Mouse (Mus musculus) hindbrain, embryonic 12.5 days (tissue): Measurements from ENCODE around the gene Tbx1. TPM values are rescaled to one million over a fixed set of nuclear protein-coding genes. Genes with fewer than 3 reads are reported as not detected.
A peak's percentile ranks its signal among the peaks of the same experiment; 100 is the strongest.

Source experiments
- ATAC-seq: fragments of 200-750 bp; cut with Nextera tagmentation; 2 replicates; pipeline ENCODE4 v1.8.0; 2017; ENCODE audit warnings: moderate TSS enrichment; ENCODE audit not compliant: low FRiP score
- H3K27ac ChIP-seq: fragments of 300-500 bp; sonication (generic); 2 replicates; pipeline ENCODE4 v1.5.1; 2016; ENCODE audit warnings: mild to moderate bottlenecking
- H3K27me3 ChIP-seq: fragments of 300-500 bp; sonication (generic); 2 replicates; pipeline ENCODE4 v1.6.1; 2016; ENCODE audit warnings: mild to moderate bottlenecking
- H3K36me3 ChIP-seq: fragments of 300-500 bp; sonication (generic); 2 replicates; pipeline ENCODE4 v1.6.1; 2016; ENCODE audit warnings: mild to moderate bottlenecking
- H3K4me1 ChIP-seq: fragments of 300-500 bp; sonication (generic); 2 replicates; pipeline ENCODE4 v1.6.1; 2016
- H3K4me2 ChIP-seq: fragments of 300-500 bp; sonication (generic); replicated peaks from 2 replicates; pipeline ENCODE4 v1.6.1; 2016; ENCODE audit warnings: mild to moderate bottlenecking
- H3K4me3 ChIP-seq: fragments of 300-500 bp; sonication (generic); 2 replicates; pipeline ENCODE4 v1.5.1; 2016; ENCODE audit warnings: mild to moderate bottlenecking
- H3K9ac ChIP-seq: fragments of 300-500 bp; sonication (generic); 2 replicates; pipeline ENCODE4 v1.6.1; 2016; ENCODE audit warnings: mild to moderate bottlenecking, moderate library complexity
- H3K9me3 ChIP-seq: fragments of 300-500 bp; sonication (generic); replicated peaks from 2 replicates; pipeline ENCODE4 v1.6.1; 2016; ENCODE audit warnings: mild to moderate bottlenecking
- WGBS: fragments of 180-500 bp; shearing (Covaris S2); methylation state at CpG from one replicate; pipeline ENCODE4 v1.1.7; 2016; 5-methylcytosine and 5-hydroxymethylcytosine counted together
- polyA plus RNA-seq: library from polyadenylated mRNA; unstranded; fragments of >200 nt; fragmentation: Nextera tagmentation; extraction: Ambion mirVana; gene quantifications from 2 replicates; pipeline ENCODE4 v1.2.1, GENCODE M21; 2016

Gene Tbx1
- polyA plus RNA-seq, 1 experiment from 2014 or later: 15.5 TPM

GRCm38 (mm10) chr16:18598006-18598405 lies 7.5 kb upstream of the Tbx1 start:
- H3K27ac ChIP-seq: no peak overlapping the region
- no peak for ATAC-seq
- WGBS: 79% methylated on average over 3 of the region's 3 CpGs
- 0 out of 2 replicates have a peak overlapping the region, but pooled peaks have one; percentile 6 for H3K9ac ChIP-seq
- peaks cover 29% of the 10 kb centered on the region for H3K27me3 ChIP-seq
- no peaks in the 10 kb centered on the region for H3K36me3 ChIP-seq
- H3K4me2 ChIP-seq: no peak overlapping the region
- no peaks in the 10 kb centered on the region for H3K9me3 ChIP-seq
- H3K4me1 ChIP-seq: no peaks in the 10 kb centered on the region
- no peak overlapping the region for H3K4me3 ChIP-seq

- WGBS: 46% methylated on average over 4 of the region's 5 CpGs
- Histone ChIP-seq H3K9ac (no peak overlapping the region), H3K27me3 (peaks cover 45% of the 10 kb centered on the region), H3K9me3 (no peaks in the 10 kb centered on the region), H3K4me1 (peaks cover 7% of the 10 kb centered on the region), H3K4me2 (no peak overlapping the region), H3K4me3 (no peak overlapping the region), H3K27ac (no peak overlapping the region), H3K36me3 (no peaks in the 10 kb centered on the region)
- no peak for ATAC-seq
Observed at GRCm38 (mm10) chr16:18596255-18596654, 5.8 kb upstream of the Tbx1 start.

GRCm38 (mm10) chr16:18593930-18594329 lies 3.5 kb upstream of the Tbx1 start:
- no peak overlapping the region for H3K9ac ChIP-seq
- H3K4me2 ChIP-seq: no peak overlapping the region
- no peak overlapping the region for H3K27ac ChIP-seq
- 65% methylated on average over 2 of the region's 2 CpGs for WGBS
- H3K27me3 ChIP-seq: peaks cover 68% of the 10 kb centered on the region
- H3K4me3 ChIP-seq: no peak overlapping the region
- ATAC-seq: no peak
- peaks cover 20% of the 10 kb centered on the region for H3K4me1 ChIP-seq
- no peaks in the 10 kb centered on the region for H3K36me3 ChIP-seq
- H3K9me3 ChIP-seq: no peaks in the 10 kb centered on the region

DNA sequence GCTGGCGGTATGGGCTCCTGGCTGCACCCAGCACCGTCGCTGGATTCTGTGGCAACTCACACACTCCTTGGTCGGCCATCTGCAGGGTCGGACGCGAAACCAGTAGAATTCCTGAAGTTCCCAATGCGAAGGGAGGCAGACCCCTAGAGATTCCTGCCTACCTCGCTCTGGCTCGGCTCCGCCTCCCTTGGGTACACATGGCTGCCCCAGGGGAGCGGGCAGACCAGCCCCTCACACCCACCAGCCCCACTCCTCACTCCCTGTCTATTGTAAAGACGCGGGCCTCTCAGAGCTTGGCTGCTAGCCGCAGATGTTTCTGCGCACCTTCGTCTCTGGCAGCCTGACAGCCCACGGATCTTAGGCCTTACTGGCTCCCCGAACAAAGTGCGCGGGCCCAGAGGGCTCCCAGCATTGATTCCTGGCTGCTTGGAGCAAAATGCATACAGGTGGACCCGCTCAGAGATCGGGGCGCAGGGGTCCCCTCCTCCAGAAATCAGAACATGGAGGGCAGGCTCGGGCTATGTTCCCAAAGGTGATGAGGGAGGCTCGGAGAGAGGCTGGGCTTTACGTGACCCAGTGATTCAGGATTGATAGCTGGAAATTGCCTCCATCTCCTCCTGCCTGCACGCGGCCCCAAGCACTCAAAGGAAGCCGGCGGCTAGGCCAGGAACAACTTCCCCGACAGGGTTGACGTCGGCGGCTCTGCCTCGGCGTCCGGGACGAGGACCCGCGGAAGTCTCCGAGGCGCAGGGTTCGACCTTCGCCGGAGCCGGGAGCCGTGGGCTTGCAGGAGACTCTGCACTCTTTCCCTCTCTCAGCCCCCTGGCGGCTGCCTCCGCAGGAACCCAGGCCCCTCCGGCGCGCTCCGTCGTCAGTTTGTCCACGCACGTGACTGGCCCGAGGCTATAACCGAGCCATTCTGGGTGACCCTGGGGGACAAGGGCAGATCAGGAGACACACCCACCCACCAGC lies 862 bp upstream of the Tbx1 start:
- Histone ChIP-seq H3K4me1 (peaks cover 36% of the 10 kb centered on the region), H3K27ac (no peak overlapping the region), H3K36me3 (no peaks in the 10 kb centered on the region), H3K4me2 (peak overlapping the region; percentile 39), H3K27me3 (peaks cover 86% of the 10 kb centered on the region), H3K9ac (peak overlapping the region; percentile 18; the same call in 1 of the 2 replicates), H3K4me3 (peak overlapping the region; percentile 16), H3K9me3 (no peaks in the 10 kb centered on the region)
- 2% methylated on average over 59 of the region's 59 CpGs for WGBS
- no peak for ATAC-seq

GRCm38 (mm10) chr16:18589080-18589621 lies 1.3 kb downstream of the Tbx1 start:
- Histone ChIP-seq H3K27me3 (peaks cover 97% of the 10 kb centered on the region), H3K9me3 (no peaks in the 10 kb centered on the region), H3K4me1 (peaks cover 43% of the 10 kb centered on the region), H3K27ac (no peak overlapping the region), H3K36me3 (no peaks in the 10 kb centered on the region), H3K9ac (no peak overlapping the region), H3K4me3 (peak overlapping the region; percentile 23; the same call in 1 of the 2 replicates), H3K4me2 (no peak overlapping the region)
- 10% methylated on average over 9 of the region's 9 CpGs for WGBS
- no peak for ATAC-seq

GRCm38 (mm10) chr16:18588738-18589055 lies 1.8 kb downstream of the Tbx1 start:
- 2% methylated on average over 30 of the region's 31 CpGs for WGBS
- Histone ChIP-seq H3K4me2 (peak overlapping the region; percentile 62), H3K4me1 (peaks cover 43% of the 10 kb centered on the region), H3K36me3 (no peaks in the 10 kb centered on the region), H3K27me3 (peaks cover 97% of the 10 kb centered on the region), H3K9ac (no peak overlapping the region; the same call in 1 of the 2 replicates), H3K4me3 (peak overlapping the region; percentile 23), H3K9me3 (no peaks in the 10 kb centered on the region), H3K27ac (peak overlapping the region; percentile 23; the same call in 1 of the 2 replicates)
- no peak for ATAC-seq

DNA sequence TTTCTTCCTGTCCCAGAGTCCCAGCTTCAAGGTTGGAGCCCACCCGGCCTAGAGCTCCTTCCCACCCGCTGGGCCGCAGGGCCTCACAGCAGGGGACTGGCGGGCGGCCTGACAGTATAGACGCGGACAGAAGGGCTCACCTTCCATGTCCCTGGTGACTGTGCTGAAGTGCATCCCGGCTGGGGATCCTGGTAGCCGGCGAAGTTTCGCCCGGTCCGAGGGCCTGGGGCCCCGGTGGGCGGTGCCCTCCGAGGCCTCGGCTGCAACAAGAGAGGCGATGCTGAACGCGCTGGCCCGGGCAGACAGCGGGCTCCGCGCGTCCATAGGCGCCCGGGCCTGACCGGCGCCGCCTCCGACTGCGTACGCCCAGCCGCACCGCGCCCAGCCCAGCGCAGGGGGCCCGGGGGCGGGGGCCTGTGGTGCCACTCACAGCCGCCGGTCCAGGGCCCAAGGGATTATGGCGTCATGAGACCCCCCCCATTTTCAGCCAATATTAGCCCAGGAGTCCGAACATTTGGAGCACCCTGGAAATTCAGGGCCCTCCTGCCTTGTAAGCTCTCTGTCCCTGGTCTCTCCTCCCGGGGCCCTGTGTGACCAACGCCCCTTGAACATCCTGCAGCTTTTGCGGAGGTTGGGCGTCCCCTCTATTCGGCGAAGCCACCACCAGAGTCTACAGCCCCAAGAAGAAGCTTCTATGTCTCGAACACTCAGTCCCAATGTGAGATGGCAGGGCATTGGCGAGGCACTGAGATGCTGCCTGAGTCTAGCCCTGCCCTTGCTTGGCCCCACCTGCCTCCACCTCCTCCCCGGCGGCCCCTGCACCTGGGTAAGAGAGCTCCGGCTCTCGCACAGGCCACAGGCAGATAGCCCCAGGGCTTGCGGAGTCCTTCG lies 2.4 kb downstream of the Tbx1 start:
- ATAC-seq: peak; percentile 36
- Histone ChIP-seq H3K4me2 (peak overlapping the region; percentile 62), H3K9ac (peak overlapping the region; percentile 33), H3K4me3 (peak overlapping the region; percentile 23), H3K27ac (peak overlapping the region; percentile 23; the same call in 1 of the 2 replicates), H3K36me3 (no peaks in the 10 kb centered on the region), H3K9me3 (no peaks in the 10 kb centered on the region), H3K4me1 (peaks cover 43% of the 10 kb centered on the region), H3K27me3 (peaks cover 97% of the 10 kb centered on the region)
- under 1% methylated on average over 48 of the region's 57 CpGs for WGBS

DNA sequence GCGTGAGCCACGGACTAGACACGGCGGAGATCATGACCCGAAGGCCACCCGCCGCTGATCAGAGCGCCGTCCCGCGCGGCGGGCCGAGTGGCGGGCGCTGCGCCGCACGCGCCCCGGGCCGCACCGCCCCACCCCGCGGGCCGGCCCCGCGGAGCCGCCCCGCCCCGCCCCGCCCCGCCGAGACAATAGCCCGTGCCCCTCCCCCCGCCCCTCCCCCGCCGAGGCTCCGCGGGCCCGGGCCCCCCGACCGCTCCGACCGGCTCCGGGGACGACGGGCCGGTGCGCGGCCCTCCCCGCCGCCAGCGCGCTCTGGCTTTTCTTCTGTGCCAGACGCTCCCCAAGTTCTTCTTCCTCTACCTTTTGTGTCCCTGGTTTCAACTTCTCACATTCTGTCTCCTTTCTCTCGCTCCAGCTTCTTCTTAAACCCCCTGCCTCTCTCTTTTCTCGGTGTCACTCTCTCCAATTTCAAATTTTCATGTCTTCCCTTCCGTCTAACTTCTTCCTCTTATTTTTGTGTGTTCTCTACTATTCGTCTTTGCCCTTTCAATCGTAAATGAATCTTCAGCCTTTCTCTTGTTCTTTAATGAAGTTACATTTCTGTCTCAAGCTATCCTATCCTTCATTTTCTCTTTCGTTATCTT lies 3.4 kb downstream of the Tbx1 start:
- H3K36me3 ChIP-seq: no peaks in the 10 kb centered on the region
- H3K27ac ChIP-seq: peak overlapping the region; percentile 72; the same call in 1 of the 2 replicates
- H3K4me2 ChIP-seq: peak overlapping the region; percentile 62
- H3K9me3 ChIP-seq: no peaks in the 10 kb centered on the region
- WGBS: 1% methylated on average over 32 of the region's 62 CpGs
- peaks cover 49% of the 10 kb centered on the region for H3K4me1 ChIP-seq
- H3K4me3 ChIP-seq: peak overlapping the region; percentile 42
- peaks cover 99% of the 10 kb centered on the region for H3K27me3 ChIP-seq
- peak overlapping the region; percentile 64 for H3K9ac ChIP-seq
- no peak for ATAC-seq

DNA sequence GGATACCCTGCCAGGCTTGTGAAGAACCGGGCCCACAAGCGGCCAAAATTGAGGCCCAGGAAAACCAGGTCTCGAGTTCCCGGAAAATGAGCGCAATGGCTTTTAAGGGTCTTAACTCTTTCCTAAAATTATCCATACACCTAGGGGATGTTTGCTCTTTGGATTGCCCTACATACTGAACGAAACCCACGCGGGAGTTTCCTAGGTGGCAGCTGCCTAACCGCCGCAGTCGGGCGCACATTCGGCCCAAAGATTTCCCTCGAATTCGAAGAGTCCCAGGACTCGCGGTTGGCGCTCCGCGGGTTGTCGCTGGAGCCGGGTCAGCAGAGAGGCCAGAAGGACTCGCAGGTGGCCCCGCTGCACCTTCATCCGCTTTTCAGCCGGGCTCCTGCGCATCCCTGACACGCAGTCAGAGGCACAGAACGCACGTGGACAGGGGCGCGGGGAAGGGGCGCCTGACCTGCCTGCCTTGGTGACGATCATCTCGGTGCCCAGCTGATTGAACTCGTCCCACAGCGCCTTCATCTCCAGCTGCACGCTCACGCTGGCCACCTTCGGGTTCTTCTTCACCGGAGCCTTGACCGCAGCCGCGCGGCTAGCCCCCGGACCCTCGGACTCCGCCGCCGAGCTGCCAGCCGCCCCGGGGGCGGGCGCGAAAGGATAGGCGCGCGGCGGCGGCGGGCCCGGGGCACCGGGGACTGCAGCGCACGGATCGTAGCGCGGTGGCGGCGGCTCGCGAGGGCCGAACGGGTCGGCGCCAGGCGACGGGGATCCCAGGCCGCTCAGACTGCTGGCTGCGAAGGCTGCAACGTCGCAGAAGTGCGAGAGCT lies 4.2 kb downstream of the Tbx1 start:
- Histone ChIP-seq H3K27me3 (peaks cover 99% of the 10 kb centered on the region), H3K9ac (peak overlapping the region; percentile 64), H3K27ac (peak overlapping the region; percentile 72; the same call in 1 of the 2 replicates), H3K4me3 (peak overlapping the region; percentile 42), H3K9me3 (no peaks in the 10 kb centered on the region), H3K4me1 (peaks cover 50% of the 10 kb centered on the region), H3K36me3 (no peaks in the 10 kb centered on the region), H3K4me2 (peak overlapping the region; percentile 62)
- under 1% methylated on average over 82 of the region's 83 CpGs for WGBS
- no peak for ATAC-seq

DNA sequence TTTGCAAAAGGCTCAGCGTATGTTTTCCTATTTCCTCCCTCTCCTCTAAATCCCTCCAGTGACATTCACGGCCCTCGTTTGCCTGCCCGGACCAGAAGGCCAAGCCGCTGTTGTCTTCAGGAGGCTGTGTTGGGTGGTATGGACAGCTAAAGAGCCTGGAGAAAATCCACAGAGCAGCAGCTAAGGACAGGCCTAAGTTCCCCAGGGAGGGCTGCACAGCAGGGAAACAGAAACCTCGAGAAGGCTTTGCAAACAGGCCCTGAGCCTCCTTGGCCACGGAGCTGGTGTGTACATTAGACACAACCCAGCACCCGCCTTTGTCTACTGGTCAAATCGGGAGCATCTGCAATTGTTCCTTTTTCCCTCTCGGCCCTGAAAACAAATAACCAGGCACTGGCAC lies 4.8 kb downstream of the Tbx1 start:
- Histone ChIP-seq H3K9me3 (no peaks in the 10 kb centered on the region), H3K4me1 (peaks cover 47% of the 10 kb centered on the region), H3K4me2 (peak overlapping the region; percentile 62), H3K27ac (no peak overlapping the region), H3K27me3 (peaks cover 99% of the 10 kb centered on the region), H3K9ac (peak overlapping the region; percentile 36; the same call in 1 of the 2 replicates), H3K36me3 (no peaks in the 10 kb centered on the region), H3K4me3 (peak overlapping the region; percentile 42)
- 5% methylated on average over 10 of the region's 10 CpGs for WGBS
- ATAC-seq: no peak
